Mouse (Mus musculus): ENCODE results near the gene Fam162a. TPM values are rescaled to one million over a fixed set of nuclear protein-coding genes. Genes with fewer than 3 reads are reported as not detected.
A peak's percentile ranks its signal among the peaks of the same experiment; 100 is the strongest.

Fam162a gene
- total and polyA plus RNA-seq, 2 experiments from 2014 or later: 27.4 to 139 TPM

DNA sequence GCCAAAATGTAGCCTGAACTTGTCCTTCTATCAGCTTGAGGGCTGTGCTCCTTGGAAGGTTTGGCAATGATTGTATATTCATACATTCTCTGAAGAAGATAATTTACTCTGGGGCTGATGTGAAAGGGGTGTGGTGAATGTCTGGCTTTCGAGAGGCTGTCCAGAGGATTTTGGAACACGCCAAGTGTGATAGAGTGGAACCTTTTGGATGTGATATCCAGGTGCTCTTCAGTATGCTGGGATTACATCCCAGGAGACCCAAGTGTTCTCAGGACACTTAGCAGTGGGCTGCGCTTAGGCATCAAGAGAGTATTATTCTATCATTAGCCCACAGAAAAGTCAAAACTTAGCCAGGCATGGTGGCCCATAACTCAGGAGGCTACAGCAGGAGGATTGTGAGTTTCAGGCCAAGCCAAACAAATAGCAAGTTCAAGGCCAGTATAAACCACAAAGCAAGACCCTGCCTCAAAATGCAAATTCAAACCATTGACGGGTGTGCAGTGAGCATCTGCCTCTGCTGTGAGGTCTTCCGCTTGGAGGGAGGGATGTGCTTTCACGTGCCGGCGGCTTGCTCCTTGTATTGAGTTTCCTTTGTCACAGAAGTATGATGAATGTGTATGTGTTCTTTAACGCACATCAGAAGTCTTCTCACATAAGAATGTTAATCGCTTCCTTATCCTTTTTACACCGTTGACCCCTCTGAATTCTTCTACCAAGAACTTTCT lies 19.6 kb upstream of the Fam162a start:
- no peak for ATAC-seq
- no peak for TF ChIP-seq CTCF (IDR thresholded peaks at IDR 0.05; ENCODE audit: low read depth)
- 83% methylated on average over 11 of the region's 11 CpGs for WGBS
- Histone ChIP-seq H3K4me3 (ENCODE audit: low read depth, low read length) (no peak overlapping the region), H3K9ac (no peak overlapping the region), H3K9me3 (ENCODE audit: low read length) (no peaks in the 10 kb centered on the region), H3K36me3 (ENCODE audit: insufficient read depth) (peaks cover 12% of the 10 kb centered on the region; the same call in 1 of the 2 replicates), H3K27ac (ENCODE audit: low read depth, low read length) (no peak overlapping the region), H3K27me3 (ENCODE audit: insufficient read depth, low read length) (no peaks in the 10 kb centered on the region), H3K4me1 (ENCODE audit: insufficient read depth) (no peaks in the 10 kb centered on the region), H3K4me2 (ENCODE audit: low read depth) (no peak overlapping the region)
- DNase-seq: no peak

DNA sequence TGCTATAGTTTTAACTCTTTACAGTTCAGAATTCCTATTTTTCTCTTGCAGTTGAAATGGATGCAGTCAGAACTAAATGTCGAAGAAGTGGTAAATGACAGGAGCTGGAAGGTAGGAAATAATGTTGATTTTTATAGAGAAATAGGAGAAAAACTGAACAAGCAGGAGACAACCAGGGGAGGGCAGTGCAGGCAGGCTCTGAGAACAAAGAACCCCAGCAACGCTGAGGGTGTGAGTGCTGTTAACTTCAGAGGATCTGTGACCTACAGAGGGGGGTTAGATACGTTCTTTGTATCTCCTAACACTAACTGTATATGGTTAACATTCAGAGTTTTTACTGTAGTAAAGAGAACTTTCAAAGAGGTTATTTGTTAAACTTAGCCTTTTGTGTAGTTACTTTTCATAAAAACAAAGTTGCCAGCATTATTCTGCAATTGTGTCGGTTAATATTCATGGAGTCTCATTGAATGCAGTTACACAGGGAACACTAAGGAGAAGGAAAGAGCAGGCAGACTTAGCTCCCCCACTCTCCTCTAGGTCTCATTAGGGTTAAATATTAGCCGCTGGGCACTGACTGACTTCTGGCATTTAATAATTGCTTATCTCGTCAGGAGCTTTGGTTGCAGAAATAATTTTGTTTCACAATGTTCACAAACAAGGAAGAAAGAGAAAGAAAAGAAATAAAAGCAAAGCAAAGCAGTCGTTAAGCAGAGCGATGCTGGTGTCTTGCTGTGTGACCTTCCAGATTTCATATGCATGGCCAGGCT lies 18.6 kb upstream of the Fam162a start:
- H3K27ac ChIP-seq (ENCODE audit: low read depth, low read length): no peak overlapping the region
- no peak overlapping the region for H3K9ac ChIP-seq
- no peaks in the 10 kb centered on the region for H3K27me3 ChIP-seq (ENCODE audit: insufficient read depth, low read length)
- 52% methylated on average over 8 of the region's 8 CpGs for WGBS
- H3K4me3 ChIP-seq (ENCODE audit: low read depth, low read length): no peak overlapping the region
- no peaks in the 10 kb centered on the region for H3K4me1 ChIP-seq (ENCODE audit: insufficient read depth)
- H3K4me2 ChIP-seq (ENCODE audit: low read depth): no peak overlapping the region
- H3K9me3 ChIP-seq (ENCODE audit: low read length): no peaks in the 10 kb centered on the region
- peak; percentile 38; the same call in 1 of the 2 replicates for TF ChIP-seq CTCF (IDR thresholded peaks at IDR 0.05; ENCODE audit: low read depth)
- H3K36me3 ChIP-seq (ENCODE audit: insufficient read depth): peaks cover 18% of the 10 kb centered on the region
- ATAC-seq (peak; percentile 47; the same call in 1 of the 2 replicates), DNase-seq (peak; percentile 14)

GRCm38 (mm10) chr16:36089065-36089464 lies 17.7 kb upstream of the Fam162a start:
- no peak for ATAC-seq
- no peak overlapping the region for H3K4me2 ChIP-seq (ENCODE audit: low read depth)
- H3K27ac ChIP-seq (ENCODE audit: low read depth, low read length): no peak overlapping the region
- 89% methylated on average over 7 of the region's 7 CpGs for WGBS
- H3K9me3 ChIP-seq (ENCODE audit: low read length): no peaks in the 10 kb centered on the region
- no peak overlapping the region for H3K4me3 ChIP-seq (ENCODE audit: low read depth, low read length)
- no peak for TF ChIP-seq CTCF (IDR thresholded peaks at IDR 0.05; ENCODE audit: low read depth)
- peaks cover 18% of the 10 kb centered on the region for H3K36me3 ChIP-seq (ENCODE audit: insufficient read depth)
- no peaks in the 10 kb centered on the region for H3K27me3 ChIP-seq (ENCODE audit: insufficient read depth, low read length)
- no peak for DNase-seq
- H3K4me1 ChIP-seq (ENCODE audit: insufficient read depth): no peaks in the 10 kb centered on the region
- no peak overlapping the region for H3K9ac ChIP-seq

- no peaks in the 10 kb centered on the region for H3K27me3 ChIP-seq (ENCODE audit: insufficient read depth, low read length)
- WGBS: 83% methylated on average over 4 of the region's 4 CpGs
These were observed 16.5 kb upstream of the Fam162a start for GRCm38 (mm10) chr16:36087846-36088245.

GRCm38 (mm10) chr16:36079916-36080315 lies 8.5 kb upstream of the Fam162a start:
- WGBS: 99% methylated on average over 3 of the region's 3 CpGs
- no peak overlapping the region for H3K9ac ChIP-seq
- no peaks in the 10 kb centered on the region for H3K9me3 ChIP-seq (ENCODE audit: low read length)
- H3K4me2 ChIP-seq (ENCODE audit: low read depth): no peak overlapping the region
- DNase-seq (no peak), ATAC-seq (no peak)
- TF ChIP-seq CTCF (IDR thresholded peaks at IDR 0.05; ENCODE audit: low read depth): no peak
- no peak overlapping the region for H3K27ac ChIP-seq (ENCODE audit: low read depth, low read length)
- no peaks in the 10 kb centered on the region for H3K27me3 ChIP-seq (ENCODE audit: insufficient read depth, low read length)
- no peaks in the 10 kb centered on the region for H3K4me1 ChIP-seq (ENCODE audit: insufficient read depth)
- H3K4me3 ChIP-seq (ENCODE audit: low read depth, low read length): no peak overlapping the region
- peaks cover 6% of the 10 kb centered on the region; the same call in 1 of the 2 replicates for H3K36me3 ChIP-seq (ENCODE audit: insufficient read depth)

More at GRCm38 (mm10) chr16:36087846-36088245, 16.5 kb upstream of the Fam162a start:
- H3K9ac ChIP-seq: no peak overlapping the region
- ATAC-seq (no peak), DNase-seq (no peak)
- H3K27ac ChIP-seq (ENCODE audit: low read depth, low read length): no peak overlapping the region
- TF ChIP-seq CTCF (IDR thresholded peaks at IDR 0.05; ENCODE audit: low read depth): no peak
- no peaks in the 10 kb centered on the region for H3K9me3 ChIP-seq (ENCODE audit: low read length)
- no peaks in the 10 kb centered on the region for H3K4me1 ChIP-seq (ENCODE audit: insufficient read depth)
- H3K36me3 ChIP-seq (ENCODE audit: insufficient read depth): peaks cover 23% of the 10 kb centered on the region
- H3K4me2 ChIP-seq (ENCODE audit: low read depth): no peak overlapping the region
- no peak overlapping the region for H3K4me3 ChIP-seq (ENCODE audit: low read depth, low read length)

DNA sequence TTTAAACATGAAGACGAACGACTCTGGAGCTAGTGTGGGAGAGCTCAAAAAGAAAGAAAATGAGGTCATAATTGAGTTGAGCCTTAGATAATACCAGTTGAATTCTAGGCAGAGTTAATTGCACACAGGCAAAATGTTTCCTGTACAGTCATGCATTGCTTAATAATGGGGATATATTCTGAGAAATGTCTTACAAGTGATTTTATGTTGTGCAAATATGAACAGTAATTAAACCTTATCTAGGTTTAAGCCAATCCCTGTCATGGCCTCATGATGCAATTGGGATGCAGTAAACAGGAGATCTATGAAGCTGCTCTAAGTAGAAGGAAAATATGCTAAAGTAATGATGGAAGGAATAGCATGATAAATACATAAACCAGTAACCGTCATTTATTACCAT lies 3.4 kb upstream of the Fam162a start:
- 89% methylated on average over 3 of the region's 3 CpGs for whole genome bisulfite sequencing
- ATAC-seq: no peak
- H3K9ac ChIP-seq: no peak overlapping the region

More for the DNA sequence above, 3.4 kb upstream of the Fam162a start:
- H3K4me1 ChIP-seq (ENCODE audit: insufficient read depth): peaks cover 11% of the 10 kb centered on the region
- no peaks in the 10 kb centered on the region for H3K27me3 ChIP-seq (ENCODE audit: insufficient read depth, low read length)
- H3K36me3 ChIP-seq (ENCODE audit: insufficient read depth): no peaks in the 10 kb centered on the region; the same call in 1 of the 2 replicates
- H3K27ac ChIP-seq (ENCODE audit: low read depth, low read length): no peak overlapping the region
- no peak for DNase-seq
- no peaks in the 10 kb centered on the region for H3K9me3 ChIP-seq (ENCODE audit: low read length)
- no peak overlapping the region for H3K4me3 ChIP-seq (ENCODE audit: low read depth, low read length)
- no peak for TF ChIP-seq CTCF (IDR thresholded peaks at IDR 0.05; ENCODE audit: low read depth)
- H3K4me2 ChIP-seq (ENCODE audit: low read depth): no peak overlapping the region

All from forebrain, postnatal 0 days (tissue).